In genomic region chr6:99492937-99493336, GRCm38 (mm10) we compare ENCODE assay signal across 1 mouse cellular context.
TF ChIP-seq lines count a peak whose summit lies in the region.

No protein-coding gene starts in this region.

TF ChIP-seq in MEL, 35 proteins besides CTCF, POLR2A, EP300 and RAD21 (continued from another document):
- TF ChIP-seq ZC3H11A (IDR thresholded peaks at IDR 0.05; ENCODE audit: low read depth, low read length) (peak; percentile 50), SIN3A (IDR thresholded peaks at IDR 0.05; ENCODE audit: low read length) (peak; percentile 54; the same call in 1 of the 2 replicates), MYC (IDR thresholded peaks at IDR 0.05; ENCODE audit: low read depth, low read length) (0 out of 2 replicates have a peak, but pooled peaks have one; percentile 24), NELFE (IDR thresholded peaks at IDR 0.05; ENCODE audit: low read depth, low read length) (no peak)
TF ChIP-seq in MEL: peak in this region for 10.
